Mouse (Mus musculus): ENCODE results near the gene Babam2. TPM values are rescaled to one million over a fixed set of nuclear protein-coding genes. Genes with fewer than 3 reads are reported as not detected.
A peak's percentile ranks its signal among the peaks of the same experiment; 100 is the strongest.

Gene Babam2
- total and polyA plus RNA-seq, 2 experiments from 2014 or later, result 39.1 to 51.3 TPM

GRCm38 (mm10) chr5:31882297-31882696, 184.8 kb downstream of the Babam2 start:
- Histone ChIP-seq H3K9me3 (replicated peaks; ENCODE audit: control insufficient read depth, low read length) (no peaks in the 10 kb centered on the region), H3K27me3 (ENCODE audit: control insufficient read depth, insufficient read depth, low read length) (no peaks in the 10 kb centered on the region), H3K9ac (replicated peaks; ENCODE audit: low read depth, low read length) (no peak overlapping the region), H3K4me3 (ENCODE audit: low read depth, low read length) (no peak overlapping the region), H3K27ac (ENCODE audit: low read depth) (peak overlapping the region; percentile 57), H3K4me1 (ENCODE audit: control insufficient read depth, insufficient read depth) (peaks cover 11% of the 10 kb centered on the region), H3K4me2 (ENCODE audit: low read depth, low read length) (no peak overlapping the region), H3K36me3 (replicated peaks; ENCODE audit: control insufficient read depth, insufficient read depth, low read length) (no peaks in the 10 kb centered on the region)
- WGBS, result 30% methylated on average over 3 of the region's 3 CpGs
- DNase-seq (ENCODE audit: low spot score) (peak; percentile 30), ATAC-seq (ENCODE audit: insufficient read depth, low read depth) (no peak; the same call in 1 of the 2 replicates)
- TF ChIP-seq CTCF (IDR thresholded peaks at IDR 0.05; ENCODE audit: low read depth) (no peak), EP300 (IDR thresholded peaks at IDR 0.05; ENCODE audit: low read depth) (no peak)

- H3K4me3 ChIP-seq (ENCODE audit: low read depth, low read length), result no peak overlapping the region
- no peak overlapping the region for H3K4me2 ChIP-seq (ENCODE audit: low read depth, low read length)
- TF ChIP-seq CTCF (IDR thresholded peaks at IDR 0.05; ENCODE audit: low read depth), result no peak
- no peak for TF ChIP-seq EP300 (IDR thresholded peaks at IDR 0.05; ENCODE audit: low read depth)
- no peaks in the 10 kb centered on the region for H3K36me3 ChIP-seq (replicated peaks; ENCODE audit: control insufficient read depth, insufficient read depth, low read length)
- H3K27ac ChIP-seq (ENCODE audit: low read depth), result no peak overlapping the region
- H3K9me3 ChIP-seq (replicated peaks; ENCODE audit: control insufficient read depth, low read length), result no peaks in the 10 kb centered on the region
- H3K27me3 ChIP-seq (ENCODE audit: control insufficient read depth, insufficient read depth, low read length), result no peaks in the 10 kb centered on the region
- 90% methylated on average over 4 of the region's 4 CpGs for WGBS
- peaks cover 11% of the 10 kb centered on the region for H3K4me1 ChIP-seq (ENCODE audit: control insufficient read depth, insufficient read depth)
- H3K9ac ChIP-seq (replicated peaks; ENCODE audit: low read depth, low read length), result no peak overlapping the region
- no peak for ATAC-seq (ENCODE audit: insufficient read depth, low read depth)
- no peak for DNase-seq (ENCODE audit: low spot score)
Observed at GRCm38 (mm10) chr5:31884962-31885361, 187.5 kb downstream of the Babam2 start.

DNA sequence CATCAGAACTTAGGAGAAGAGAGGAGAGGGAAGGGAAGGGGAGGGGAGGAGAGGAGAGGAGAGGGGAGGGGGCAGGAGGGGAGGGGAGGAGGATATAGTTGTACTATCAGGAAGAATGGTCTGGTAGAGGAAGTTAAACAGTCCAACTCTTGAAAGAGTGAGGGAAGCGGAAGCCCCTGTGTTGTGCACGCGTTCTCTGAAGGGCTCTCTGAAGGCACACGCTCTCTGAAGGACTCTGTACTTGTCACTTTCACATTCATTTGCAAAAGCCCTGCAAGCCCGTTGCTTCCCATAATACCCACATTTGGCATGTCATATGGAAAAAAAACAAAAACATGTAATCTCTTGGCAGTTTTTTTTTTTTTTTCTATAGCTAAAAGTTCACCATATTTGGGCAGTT, 190.1 kb downstream of the Babam2 start:
- H3K4me1 ChIP-seq (ENCODE audit: control insufficient read depth, insufficient read depth), result peaks cover 3% of the 10 kb centered on the region
- H3K4me3 ChIP-seq (ENCODE audit: low read depth, low read length), result no peak overlapping the region
- ATAC-seq (ENCODE audit: insufficient read depth, low read depth), result no peak
- TF ChIP-seq CTCF (IDR thresholded peaks at IDR 0.05; ENCODE audit: low read depth) (no peak), EP300 (IDR thresholded peaks at IDR 0.05; ENCODE audit: low read depth) (no peak)
- no peaks in the 10 kb centered on the region for H3K9me3 ChIP-seq (replicated peaks; ENCODE audit: control insufficient read depth, low read length)
- H3K27me3 ChIP-seq (ENCODE audit: control insufficient read depth, insufficient read depth, low read length), result no peaks in the 10 kb centered on the region
- DNase-seq (ENCODE audit: low spot score), result no peak
- WGBS, result 51% methylated on average over 5 of the region's 5 CpGs
- no peak overlapping the region for H3K27ac ChIP-seq (ENCODE audit: low read depth)
- no peak overlapping the region for H3K9ac ChIP-seq (replicated peaks; ENCODE audit: low read depth, low read length)
- peak overlapping the region; percentile 24; the same call in 1 of the 2 replicates for H3K4me2 ChIP-seq (ENCODE audit: low read depth, low read length)
- H3K36me3 ChIP-seq (replicated peaks; ENCODE audit: control insufficient read depth, insufficient read depth, low read length), result no peaks in the 10 kb centered on the region

GRCm38 (mm10) chr5:31888341-31888740, 190.9 kb downstream of the Babam2 start:
- WGBS, result 82% methylated on average over 3 of the region's 3 CpGs
- no peak overlapping the region for H3K4me2 ChIP-seq (ENCODE audit: low read depth, low read length)
- no peak overlapping the region for H3K4me3 ChIP-seq (ENCODE audit: low read depth, low read length)
- H3K4me1 ChIP-seq (ENCODE audit: control insufficient read depth, insufficient read depth), result no peaks in the 10 kb centered on the region
- H3K27me3 ChIP-seq (ENCODE audit: control insufficient read depth, insufficient read depth, low read length), result no peaks in the 10 kb centered on the region
- no peaks in the 10 kb centered on the region for H3K36me3 ChIP-seq (replicated peaks; ENCODE audit: control insufficient read depth, insufficient read depth, low read length)
- H3K9ac ChIP-seq (replicated peaks; ENCODE audit: low read depth, low read length), result no peak overlapping the region
- peak overlapping the region; percentile 30; the same call in 1 of the 2 replicates for H3K27ac ChIP-seq (ENCODE audit: low read depth)
- DNase-seq (ENCODE audit: low spot score) (no peak), ATAC-seq (ENCODE audit: insufficient read depth, low read depth) (no peak)
- TF ChIP-seq EP300 (IDR thresholded peaks at IDR 0.05; ENCODE audit: low read depth) (no peak), CTCF (IDR thresholded peaks at IDR 0.05; ENCODE audit: low read depth) (no peak)
- no peaks in the 10 kb centered on the region for H3K9me3 ChIP-seq (replicated peaks; ENCODE audit: control insufficient read depth, low read length)

DNA sequence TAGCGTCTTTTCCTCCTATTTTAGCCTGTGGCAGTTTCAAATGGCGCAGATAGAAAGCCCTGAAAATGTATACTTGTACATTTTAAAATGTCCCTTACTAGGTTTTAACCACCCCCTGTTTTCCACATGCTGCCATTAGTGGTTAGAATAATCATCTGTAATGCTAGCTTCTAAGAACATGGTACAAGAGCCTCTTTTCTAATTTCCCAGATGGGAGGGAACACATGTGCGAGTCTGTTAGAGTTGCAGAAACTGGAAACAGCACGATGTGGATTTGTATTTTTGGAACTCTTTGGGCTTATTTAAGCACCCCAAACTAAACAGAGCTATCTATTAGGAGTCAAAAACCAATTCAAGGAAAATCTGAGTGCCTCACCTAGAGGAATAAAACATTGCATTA, 195.1 kb downstream of the Babam2 start:
- Histone ChIP-seq H3K9me3 (replicated peaks; ENCODE audit: control insufficient read depth, low read length) (no peaks in the 10 kb centered on the region), H3K9ac (replicated peaks; ENCODE audit: low read depth, low read length) (no peak overlapping the region), H3K4me1 (ENCODE audit: control insufficient read depth, insufficient read depth) (no peaks in the 10 kb centered on the region), H3K4me3 (ENCODE audit: low read depth, low read length) (no peak overlapping the region), H3K27ac (ENCODE audit: low read depth) (no peak overlapping the region), H3K36me3 (replicated peaks; ENCODE audit: control insufficient read depth, insufficient read depth, low read length) (no peaks in the 10 kb centered on the region), H3K27me3 (ENCODE audit: control insufficient read depth, insufficient read depth, low read length) (no peaks in the 10 kb centered on the region), H3K4me2 (ENCODE audit: low read depth, low read length) (no peak overlapping the region)
- ATAC-seq (ENCODE audit: insufficient read depth, low read depth), result no peak
- WGBS, result 88% methylated on average over 4 of the region's 4 CpGs
- DNase-seq (ENCODE audit: low spot score), result no peak
- TF ChIP-seq EP300 (IDR thresholded peaks at IDR 0.05; ENCODE audit: low read depth) (no peak), CTCF (IDR thresholded peaks at IDR 0.05; ENCODE audit: low read depth) (no peak)

DNA sequence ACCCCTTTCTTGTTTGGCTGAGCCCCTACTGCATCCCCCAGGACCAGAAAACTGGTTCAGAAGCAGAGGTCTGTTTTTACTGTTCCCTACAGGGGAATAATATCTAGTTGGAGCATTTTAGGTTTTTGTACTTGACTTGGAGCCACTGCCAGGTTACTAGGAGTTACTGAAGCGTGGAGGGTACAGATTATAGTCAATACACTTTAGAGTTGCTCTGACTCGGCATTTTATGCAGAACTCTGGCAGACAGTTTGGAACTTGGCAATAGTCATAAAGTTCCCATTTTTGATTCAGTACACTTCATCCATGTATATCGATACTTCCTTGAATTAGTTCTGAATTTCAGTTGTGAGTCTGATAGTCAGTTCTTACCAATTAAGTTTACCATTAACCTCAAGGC, 202.4 kb downstream of the Babam2 start:
- Histone ChIP-seq H3K4me1 (ENCODE audit: control insufficient read depth, insufficient read depth) (no peaks in the 10 kb centered on the region), H3K4me3 (ENCODE audit: low read depth, low read length) (no peak overlapping the region), H3K36me3 (replicated peaks; ENCODE audit: control insufficient read depth, insufficient read depth, low read length) (no peaks in the 10 kb centered on the region), H3K27ac (ENCODE audit: low read depth) (no peak overlapping the region), H3K27me3 (ENCODE audit: control insufficient read depth, insufficient read depth, low read length) (no peaks in the 10 kb centered on the region), H3K9me3 (replicated peaks; ENCODE audit: control insufficient read depth, low read length) (no peaks in the 10 kb centered on the region), H3K9ac (replicated peaks; ENCODE audit: low read depth, low read length) (no peak overlapping the region), H3K4me2 (ENCODE audit: low read depth, low read length) (no peak overlapping the region)
- DNase-seq (ENCODE audit: low spot score) (no peak), ATAC-seq (ENCODE audit: insufficient read depth, low read depth) (no peak)
- TF ChIP-seq CTCF (IDR thresholded peaks at IDR 0.05; ENCODE audit: low read depth) (no peak), EP300 (IDR thresholded peaks at IDR 0.05; ENCODE audit: low read depth) (no peak)
- WGBS, result 87% methylated on average over 3 of the region's 3 CpGs
